Mouse (Mus musculus) spleen, adult 2 months (tissue): ENCODE results near the gene Chrm5. TPM values are rescaled to one million over a fixed set of nuclear protein-coding genes. Genes with fewer than 3 reads are reported as not detected.

Experiments used
- DNase-seq, 2 experiments: peaks; one replicate each; pipeline versions ENCODE4 v3.0.0 to v3.0.0-alpha.2; 2012 to 2021; ENCODE audit warnings: low spot score in 2 of 2, low read depth in 1 of 2
- H3K27ac ChIP-seq: fragments of 200-500 bp; 2 replicates; pipeline ENCODE4 v1.5.1; 2012; ENCODE audit warnings: low read length, inconsistent platforms; ENCODE audit not compliant: insufficient read depth
- H3K27me3 ChIP-seq: fragments of 200-500 bp; 2 replicates; pipeline ENCODE4 v1.6.1; 2012; ENCODE audit warnings: mild to moderate bottlenecking, moderate library complexity, low read length, inconsistent platforms; ENCODE audit not compliant: control insufficient read depth, insufficient read depth
- H3K36me3 ChIP-seq: fragments of 200-500 bp; 2 replicates; pipeline ENCODE4 v1.6.1; 2012; ENCODE audit warnings: mild to moderate bottlenecking, low read length, inconsistent platforms; ENCODE audit not compliant: control insufficient read depth, insufficient read depth
- H3K4me1 ChIP-seq: fragments of 200-500 bp; 2 replicates; pipeline ENCODE4 v1.6.1; 2011; ENCODE audit warnings: inconsistent platforms; ENCODE audit not compliant: control insufficient read depth, insufficient read depth, insufficient read length
- H3K4me3 ChIP-seq: fragments of 200-500 bp; 2 replicates; pipeline ENCODE4 v1.5.1; 2011; ENCODE audit warnings: mild to moderate bottlenecking, inconsistent platforms; ENCODE audit not compliant: insufficient read depth, insufficient read length; ENCODE audit errors: extremely low read depth
- CTCF ChIP-seq: fragments of 200-500 bp; IDR thresholded peaks from 2 replicates; pipeline ENCODE4 v1.5.1; 2011; ENCODE audit warnings: mild to moderate bottlenecking, inconsistent platforms; ENCODE audit not compliant: insufficient read depth, insufficient read length, insufficient replicate concordance; ENCODE audit errors: extremely low read depth
- POLR2A ChIP-seq: fragments of 200-500 bp; IDR thresholded peaks from 2 replicates; pipeline ENCODE4 v1.6.1; 2011; ENCODE audit warnings: low read depth, low read length, inconsistent platforms
- WGBS: fragments of 180-500 bp; shearing (Covaris S2); methylation state at CpG from one replicate; pipeline ENCODE4 v1.1.7; 2018; 5-methylcytosine and 5-hydroxymethylcytosine counted together
- polyA plus RNA-seq: library from polyadenylated mRNA; depleted of rRNA; stranded (reverse); fragments of >200 nt; gene quantifications from 2 replicates; pipeline ENCODE4 v1.2.3, GENCODE M21; 2012; rRNA removed

The Chrm5 gene
- not detected in 2 replicates for polyA plus RNA-seq

DNA sequence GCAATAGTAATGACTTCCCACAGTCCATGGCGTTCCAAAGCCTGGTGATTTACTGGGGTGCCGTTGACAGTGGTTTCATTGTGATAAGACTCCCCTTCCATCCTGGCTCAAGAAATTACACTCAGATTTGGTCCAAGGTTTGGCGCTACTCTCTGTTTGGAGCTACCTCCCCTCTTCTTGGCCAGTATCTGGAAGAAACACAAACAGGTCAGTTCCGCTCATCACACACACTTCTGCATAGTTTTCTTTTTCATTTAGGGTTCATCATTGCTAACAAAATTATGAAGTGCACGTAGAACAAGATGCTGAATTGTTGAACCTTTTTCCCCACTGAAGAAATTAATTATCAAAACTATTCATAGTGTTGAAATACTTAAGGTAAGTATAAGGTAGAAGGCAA, at the start of gene Chrm5:
Gene Chrm5, minus strand, starts transcription at position 101 of the 400 bp plus-strand sequence.
- no peaks in the 10 kb centered on the region for H3K27me3 ChIP-seq

DNA sequence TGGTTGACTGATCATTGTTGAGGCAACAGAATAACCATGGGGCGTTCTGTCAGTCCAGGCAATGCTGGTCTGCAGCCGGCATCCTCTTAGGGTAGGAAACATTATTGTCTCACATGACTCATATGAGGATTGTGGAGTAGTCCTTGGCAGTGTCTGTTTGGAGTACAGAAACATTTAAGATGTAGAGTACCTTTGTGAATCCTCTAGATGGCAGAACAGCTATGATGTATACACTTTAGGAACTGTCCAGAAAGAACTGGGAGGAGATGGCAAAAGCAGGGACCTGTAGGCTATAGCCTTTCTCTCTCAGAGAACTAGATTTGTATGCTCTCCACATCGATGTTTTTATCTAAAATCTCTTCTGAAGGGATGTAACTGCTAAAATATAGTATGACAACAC, 46.4 kb upstream of the Chrm5 start:
- no peak overlapping the region for H3K27ac ChIP-seq
- TF ChIP-seq CTCF (no peak), POLR2A (no peak)
- H3K4me1 ChIP-seq = no peaks in the 10 kb centered on the region
- no peak overlapping the region for H3K4me3 ChIP-seq
- no peaks in the 10 kb centered on the region; the same call in 1 of the 2 replicates for H3K36me3 ChIP-seq
- WGBS = 93% methylated on average over 3 of the region's 3 CpGs
- DNase-seq = no peak
- no peaks in the 10 kb centered on the region for H3K27me3 ChIP-seq

More for the DNA sequence above, at the start of gene Chrm5:
- Histone ChIP-seq H3K4me1 (no peaks in the 10 kb centered on the region), H3K4me3 (no peak within 1 kb of the TSS), H3K36me3 (no peaks in the 10 kb centered on the region), H3K27ac (no peak within 1 kb of the TSS)
- WGBS = 94% methylated on average over 5 of the region's 5 CpGs
- no peak for TF ChIP-seq POLR2A
- TF ChIP-seq CTCF = no peak
- DNase-seq = no peak

DNA sequence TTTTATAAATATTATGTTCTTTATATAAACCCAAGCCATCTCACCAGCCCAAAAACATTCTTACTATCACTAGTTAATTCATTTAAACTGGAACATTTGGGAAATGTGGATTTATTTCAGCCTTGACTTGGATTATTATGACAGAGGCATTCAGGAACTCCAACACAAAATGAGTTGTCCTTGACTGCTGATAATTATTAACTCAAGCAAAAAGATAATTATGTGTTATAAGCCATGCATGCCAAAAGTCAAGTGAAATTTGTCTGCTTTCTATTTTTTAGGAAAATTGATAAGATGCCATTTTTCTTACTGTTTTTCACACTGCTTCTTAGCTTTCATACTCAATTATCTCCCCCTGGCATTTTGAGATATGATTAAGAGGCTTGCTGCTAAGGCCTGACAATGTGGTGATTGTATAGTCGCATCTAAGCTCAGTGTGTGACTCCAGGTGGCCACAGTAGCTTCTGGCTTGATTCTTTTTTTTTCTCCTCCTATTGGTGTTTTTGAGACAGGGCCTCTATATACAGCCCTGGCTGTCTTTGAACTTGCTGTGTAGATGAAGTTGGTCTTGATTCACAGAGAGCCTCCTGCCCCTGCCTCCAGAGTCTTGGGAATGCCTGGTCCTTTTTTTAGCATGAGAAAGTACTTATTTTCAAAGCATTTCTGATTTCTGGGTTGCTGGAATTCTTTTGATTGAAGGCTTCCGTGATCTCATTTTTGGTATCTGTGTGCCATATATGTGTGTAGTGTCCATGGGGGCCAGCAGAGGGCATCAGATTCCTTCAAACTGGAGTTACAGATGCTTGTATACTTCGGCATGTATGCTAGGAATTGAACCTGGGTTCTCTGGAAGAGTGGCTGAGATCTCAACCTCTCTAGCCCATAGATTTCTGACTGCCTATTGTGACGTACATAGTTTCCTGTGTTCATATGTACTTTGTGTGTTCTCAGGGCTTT, 40.2 kb upstream of the Chrm5 start:
- Histone ChIP-seq H3K27me3 (no peaks in the 10 kb centered on the region), H3K4me1 (no peaks in the 10 kb centered on the region), H3K4me3 (no peak overlapping the region), H3K36me3 (peaks cover 2% of the 10 kb centered on the region; the same call in 1 of the 2 replicates), H3K27ac (no peak overlapping the region)
- no peak for TF ChIP-seq POLR2A
- no peak for DNase-seq
- WGBS = 96% methylated on average over 4 of the region's 4 CpGs

DNA sequence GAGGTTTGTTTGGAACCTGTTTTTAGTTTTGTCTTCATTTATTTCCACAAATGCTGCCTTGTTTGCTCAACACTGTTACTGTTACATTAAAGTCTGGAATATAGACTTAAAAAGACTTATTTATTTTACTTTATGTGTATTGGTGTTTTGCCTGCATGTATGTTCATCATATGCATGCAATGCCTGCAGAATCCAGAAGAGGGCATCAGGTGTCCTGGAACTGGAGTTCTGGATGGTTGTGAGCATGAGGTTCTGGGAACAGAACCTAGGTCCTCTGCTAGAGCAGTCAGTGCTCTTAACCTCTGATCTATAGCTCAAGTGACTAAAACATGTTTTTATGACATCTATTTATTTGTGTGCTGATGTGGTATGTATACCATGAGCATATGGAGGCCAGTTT, 38.0 kb upstream of the Chrm5 start:
- peaks cover 4% of the 10 kb centered on the region; the same call in 1 of the 2 replicates for H3K36me3 ChIP-seq
- no peak overlapping the region for H3K4me3 ChIP-seq
- no peaks in the 10 kb centered on the region for H3K4me1 ChIP-seq
- H3K27ac ChIP-seq = no peak overlapping the region
- no peak for DNase-seq
- no peaks in the 10 kb centered on the region for H3K27me3 ChIP-seq
- TF ChIP-seq CTCF (no peak), POLR2A (no peak)

DNA sequence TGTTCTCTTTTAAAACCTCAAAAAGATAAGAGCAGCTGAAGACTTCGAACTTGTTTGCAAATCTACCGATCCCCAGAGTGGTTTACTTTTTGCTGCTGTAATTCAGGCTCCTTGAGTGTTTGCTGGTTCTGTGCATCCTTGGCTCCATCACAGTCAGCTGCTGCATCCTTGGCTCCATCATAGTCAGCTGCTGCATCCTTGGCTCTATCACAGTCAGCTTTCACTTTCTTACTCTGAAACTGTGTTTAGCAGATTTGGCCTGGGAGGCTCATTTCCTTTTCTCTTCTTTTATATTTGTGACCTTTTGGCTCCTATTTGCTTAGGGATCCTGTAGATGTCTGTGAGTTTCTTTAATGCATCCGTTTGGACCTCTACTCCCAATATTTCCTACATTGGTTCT, 36.6 kb upstream of the Chrm5 start:
- 77% methylated on average over 3 of the region's 3 CpGs for WGBS
- no peak overlapping the region for H3K4me3 ChIP-seq
- TF ChIP-seq POLR2A (no peak), CTCF (no peak)
- no peak overlapping the region for H3K27ac ChIP-seq
- H3K4me1 ChIP-seq = no peaks in the 10 kb centered on the region
- H3K36me3 ChIP-seq = peaks cover 4% of the 10 kb centered on the region; the same call in 1 of the 2 replicates
- DNase-seq = no peak
- H3K27me3 ChIP-seq = no peaks in the 10 kb centered on the region

DNA sequence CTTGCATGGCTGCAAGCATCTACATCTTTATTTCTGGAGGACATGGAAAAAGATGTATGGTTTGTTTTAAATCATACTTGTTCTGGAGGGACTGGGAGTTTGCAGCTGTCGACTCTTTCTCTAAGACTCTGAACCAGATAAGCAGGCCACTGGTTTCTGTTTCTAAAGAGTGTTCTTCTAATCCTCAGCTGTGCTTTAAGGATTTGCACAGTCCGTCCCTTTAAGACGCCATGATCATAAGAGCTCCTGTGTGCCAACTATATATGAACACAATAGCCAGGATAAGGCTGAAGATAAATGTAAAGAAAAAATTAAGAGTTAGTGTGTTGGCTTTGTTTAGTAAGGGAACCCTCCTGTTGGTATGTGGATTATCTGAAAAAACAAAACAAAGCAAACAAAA, 36.2 kb upstream of the Chrm5 start:
- 86% methylated on average over 3 of the region's 3 CpGs for WGBS
- Histone ChIP-seq H3K36me3 (peaks cover 4% of the 10 kb centered on the region; the same call in 1 of the 2 replicates), H3K4me1 (no peaks in the 10 kb centered on the region), H3K4me3 (no peak overlapping the region), H3K27ac (no peak overlapping the region), H3K27me3 (no peaks in the 10 kb centered on the region)
- no peak for DNase-seq
- TF ChIP-seq POLR2A = no peak
- TF ChIP-seq CTCF = no peak

DNA sequence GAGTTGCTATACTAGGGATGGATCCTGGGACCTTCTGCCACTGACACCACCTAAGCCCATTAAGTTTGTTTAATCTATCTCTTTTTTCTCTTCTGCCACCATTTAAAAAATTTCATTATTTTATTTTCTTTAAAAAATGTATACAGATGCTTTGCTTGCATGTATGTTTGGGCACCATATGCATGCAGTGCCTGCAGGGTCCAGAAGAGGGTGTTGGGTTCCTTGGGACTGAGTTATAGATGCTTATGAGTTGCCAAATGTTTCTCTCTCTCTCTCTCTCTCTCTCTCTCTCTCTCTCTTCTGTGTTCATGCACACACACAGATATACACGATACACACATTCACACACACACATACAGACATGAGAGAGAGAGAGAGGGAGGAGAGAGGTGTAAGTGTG, 32.5 kb upstream of the Chrm5 start:
- no peaks in the 10 kb centered on the region for H3K27me3 ChIP-seq

More for the DNA sequence above, 32.5 kb upstream of the Chrm5 start:
- no peak overlapping the region for H3K4me3 ChIP-seq
- no peak for DNase-seq
- TF ChIP-seq CTCF = no peak
- TF ChIP-seq POLR2A = no peak
- peaks cover 4% of the 10 kb centered on the region; the same call in 1 of the 2 replicates for H3K36me3 ChIP-seq
- H3K27ac ChIP-seq = no peak overlapping the region
- WGBS = 100% methylated on average over 1 of the region's 1 CpGs
- peaks cover 2% of the 10 kb centered on the region; the same call in 1 of the 2 replicates for H3K4me1 ChIP-seq
